28 mouse cellular contexts compared by ENCODE assay signal in the genomic region with DNA sequence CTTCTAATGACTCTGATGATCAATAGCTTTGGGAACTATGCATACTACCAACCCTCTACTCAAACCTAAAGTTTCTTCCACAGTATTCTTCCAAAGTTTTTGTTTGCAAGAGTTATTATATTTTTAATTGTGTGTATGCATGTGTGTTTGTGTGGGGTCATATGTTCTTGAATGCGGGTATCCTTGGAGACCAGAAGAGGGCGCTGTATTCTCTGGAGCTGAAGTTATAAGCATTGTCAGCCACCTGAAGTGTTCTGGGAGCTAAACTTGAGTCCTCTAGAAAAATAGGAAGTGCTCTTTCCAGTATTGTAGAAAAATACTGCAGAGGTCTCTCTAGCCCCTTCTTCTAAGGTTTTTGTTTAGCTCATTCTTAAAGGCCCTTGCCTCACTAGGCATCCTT. TPM values are rescaled to one million over a fixed set of nuclear protein-coding genes. Genes with fewer than 3 reads are reported as not detected.
DNase-seq lines count a peak whose midpoint lies in the region; ATAC-seq and TF ChIP-seq lines count a peak whose summit lies in the region.
"Had no signal": no experiment of that assay in that cellular context is flagged by ENCODE, and none has a peak within 500 bp of the region (broad histone marks: within the 10 kb centered on the region; RNA-seq: fewer than 3 reads in every experiment).

No protein-coding gene starts in this region.

- H3K4me1 ChIP-seq in heart, postnatal 0 days (ENCODE audit: control insufficient read depth, insufficient read depth), result no peaks in the 10 kb centered on the region
- H3K4me1 ChIP-seq in lung, embryonic 14.5 days (ENCODE audit: insufficient read depth), result no peaks in the 10 kb centered on the region
- H3K4me1 ChIP-seq: embryonic facial prominence, embryonic 15.5 days; forebrain, embryonic 10.5 days; heart, embryonic 10.5 days had no signal

- CTCF ChIA-PET in Patski (lab: Charles Lee), result interaction anchor here (1.1 to 2.0 kb wide), 3 partner anchors 8 to 385 kb away, joined by 3 to 5 read pairs (median 4); no protein-coding TSS in a partner anchor

- POLR2A ChIA-PET in Patski (lab: Charles Lee), result interaction anchor here (1.3 kb wide), 1 partner anchor 297 kb away, joined by 3 read pairs; no protein-coding TSS in a partner anchor

- no peaks in the 10 kb centered on the region for H3K36me3 ChIP-seq in heart, postnatal 0 days (replicated peaks; ENCODE audit: control insufficient read depth, insufficient read depth, low read length)
- H3K36me3 ChIP-seq in lung, embryonic 14.5 days (ENCODE audit: insufficient read depth), result no peaks in the 10 kb centered on the region
- H3K36me3 ChIP-seq: embryonic facial prominence, embryonic 15.5 days; forebrain, embryonic 10.5 days; heart, embryonic 10.5 days; limb, embryonic 13.5 days had no signal

- H3K9me3 ChIP-seq in heart, postnatal 0 days (replicated peaks; ENCODE audit: control insufficient read depth, low read length), result no peaks in the 10 kb centered on the region
- no peaks in the 10 kb centered on the region for H3K9me3 ChIP-seq in lung, embryonic 14.5 days (ENCODE audit: low read depth, low read length)
- H3K9me3 ChIP-seq: embryonic facial prominence, embryonic 15.5 days; forebrain, embryonic 10.5 days; heart, embryonic 10.5 days; limb, embryonic 13.5 days had no signal

- TF ChIP-seq EP300 in heart, postnatal 0 days (IDR thresholded peaks at IDR 0.05; ENCODE audit: low read depth), result no peak

- H3K27me3 ChIP-seq in heart, postnatal 0 days (ENCODE audit: control insufficient read depth, insufficient read depth, low read length), result no peaks in the 10 kb centered on the region
- H3K27me3 ChIP-seq in lung, embryonic 14.5 days (ENCODE audit: insufficient read depth, low read length), result no peaks in the 10 kb centered on the region
- H3K27me3 ChIP-seq in Patski, result peaks cover 5% of the 10 kb centered on the region
- H3K27me3 ChIP-seq: embryonic facial prominence, embryonic 15.5 days; limb, embryonic 13.5 days had no signal

- H3K27ac ChIP-seq in heart, postnatal 0 days (ENCODE audit: low read depth), result no peak overlapping the region
- H3K27ac ChIP-seq in lung, embryonic 14.5 days (ENCODE audit: low read depth), result no peak overlapping the region
- H3K27ac ChIP-seq: embryonic facial prominence, embryonic 15.5 days; forebrain, embryonic 10.5 days; heart, embryonic 10.5 days; limb, embryonic 13.5 days had no signal

- H3K4me3 ChIP-seq in heart, postnatal 0 days (ENCODE audit: low read depth, low read length), result no peak overlapping the region
- H3K4me3 ChIP-seq in lung, embryonic 14.5 days (ENCODE audit: low read depth, low read length), result no peak overlapping the region
- H3K4me3 ChIP-seq: embryonic facial prominence, embryonic 15.5 days; forebrain, embryonic 10.5 days; heart, embryonic 10.5 days; limb, embryonic 13.5 days had no signal

- TF ChIP-seq CTCF in heart, postnatal 0 days (IDR thresholded peaks at IDR 0.05; ENCODE audit: low read depth), result 0 out of 2 replicates have a peak, but pooled peaks have one; percentile 3
- TF ChIP-seq CTCF in lung, embryonic 14.5 days (IDR thresholded peaks at IDR 0.05; ENCODE audit: low read depth), result peak; percentile 13; the same call in 1 of the 2 replicates
- TF ChIP-seq CTCF in Patski (IDR thresholded peaks at IDR 0.05), result peak; percentile 23

- ATAC-seq in heart, postnatal 0 days (ENCODE audit: insufficient read depth, low read depth), result no peak
- no peak for ATAC-seq in lung, embryonic 14.5 days (ENCODE audit: insufficient read depth)
- ATAC-seq in Patski, result no peak
- ATAC-seq: inflammation-experienced regulatory T-cells, adult 6 months had no signal

- in situ Hi-C loops in Patski (cut with MboI; ENCODE audit: low pct_unique_long_range_greater_than_20kb), result no loop called here

- DNase-seq in heart, postnatal 0 days (ENCODE audit: low spot score), result no peak
- no peak for DNase-seq in heart, adult 18-20 months
- DNase-seq in lung, embryonic 14.5 days, result no peak
- no peak for DNase-seq in lung, postnatal 14 days
- no peak for DNase-seq in Patski (ENCODE audit: low read depth, low spot score)
- no peak for DNase-seq in right cerebral cortex, postnatal 10 days (ENCODE audit: low spot score in 2 of 2)
- no peak for DNase-seq in frontal cortex, adult 2 months (ENCODE audit: extremely low spot score in 1 of 2, low spot score in 1 of 2)
- no peak for DNase-seq in spleen, postnatal 10 days (ENCODE audit: low spot score in 2 of 2)
- DNase-seq: B cell, adult 2 months; cerebellum, adult 2 months; cerebellum, postnatal 36 days; gastrocnemius, postnatal 14 days; heart, postnatal 10 days; layer of hippocampus, postnatal 36 days; lung, postnatal 4 days; retina, postnatal 1 day; thymus, postnatal 25 days had no signal

- WGBS in heart, postnatal 0 days, result 63% methylated on average over 2 of the region's 2 CpGs
- WGBS in lung, embryonic 14.5 days, result 49% methylated on average over 2 of the region's 2 CpGs

- no peak overlapping the region for H3K4me2 ChIP-seq in heart, postnatal 0 days (ENCODE audit: low read depth, low read length)
- H3K4me2 ChIP-seq in lung, embryonic 14.5 days, result no peak overlapping the region
- H3K4me2 ChIP-seq: embryonic facial prominence, embryonic 15.5 days; limb, embryonic 13.5 days; midbrain, embryonic 11.5 days had no signal

- H3K9ac ChIP-seq in heart, postnatal 0 days (replicated peaks; ENCODE audit: low read depth, low read length), result no peak overlapping the region
- H3K9ac ChIP-seq in lung, embryonic 14.5 days, result no peak overlapping the region
- H3K9ac ChIP-seq: embryonic facial prominence, embryonic 15.5 days; limb, embryonic 13.5 days had no signal

RNA-seq across cellular contexts. Expression of gene Tnfsf4, which starts 5.1 kb away (rescaled TPM):
- total RNA-seq in heart, postnatal 0 days (2014; rRNA removed; ENCODE audit: low replicate concordance), result not detected in 2 replicates
- polyA plus RNA-seq in heart, postnatal 0 days (2015; fragmentation: Nextera tagmentation; extraction: Ambion mirVana), result 0.05 TPM in 1 of 2 replicates, not detected in the other
- not detected for total RNA-seq in heart, adult 18-20 months (2021)
- not detected in 2 replicates for polyA plus RNA-seq in lung, embryonic 14.5 days (2014; fragmentation: Nextera tagmentation; extraction: Ambion mirVana)
- polyA plus RNA-seq in Patski (2021), result not detected
- polyA plus RNA-seq in frontal cortex, adult 2 months (2012; rRNA removed), result not detected in 2 replicates
- total RNA-seq: adrenal gland, adult 18-20 months; adrenal gland, postnatal 4 days; gastrocnemius, postnatal 14 days; heart, postnatal 10 days; layer of hippocampus, postnatal 36 days; left cerebral cortex, postnatal 14 days had no signal
- polyA plus RNA-seq: cerebellum, adult 2 months; forebrain, embryonic 10.5 days; heart, embryonic 10.5 days; hindbrain, embryonic 11.5 days; limb, embryonic 13.5 days; neural tube, embryonic 11.5 days had no signal
